Mouse (Mus musculus): ENCODE data around the gene Clhc1. TPM values are rescaled to one million over a fixed set of nuclear protein-coding genes. Genes with fewer than 3 reads are reported as not detected.

The Clhc1 gene
- polyA plus RNA-seq, 1 experiment: not detected

DNA sequence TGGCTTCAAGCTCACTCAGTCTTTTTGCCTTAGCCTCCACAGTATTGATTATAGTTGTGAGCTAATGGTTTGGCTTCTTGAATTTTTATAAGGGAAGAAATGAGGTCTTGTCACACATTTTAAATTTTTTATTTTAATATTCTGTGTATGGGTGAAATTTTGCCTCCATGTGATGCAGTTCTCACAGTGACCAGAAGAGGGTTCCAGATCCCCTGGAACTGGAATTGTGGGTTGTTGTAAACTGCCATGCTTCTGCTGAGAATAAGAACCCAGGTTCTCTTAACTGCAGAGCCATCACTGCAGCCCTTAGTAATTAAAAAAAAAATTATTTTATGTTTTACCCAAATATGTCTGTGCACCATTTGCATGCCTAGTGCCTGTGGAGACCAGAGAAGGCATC is 31.9 kb downstream of the Clhc1 start:
- TF ChIP-seq MYOD1 (IDR thresholded peaks at IDR 0.05; ENCODE audit: control insufficient read depth, insufficient read length, low read depth) (no peak), CEBPB (IDR thresholded peaks at IDR 0.05; ENCODE audit: low read depth) (no peak), FOSL1 (IDR thresholded peaks at IDR 0.05; ENCODE audit: insufficient read depth, low read length, poor library complexity, severe bottlenecking) (no peak), CTCF (IDR thresholded peaks at IDR 0.05; ENCODE audit: control insufficient read depth, insufficient read depth, insufficient read length) (no peak), USF1 (IDR thresholded peaks at IDR 0.05; ENCODE audit: low read depth) (no peak), MAX (IDR thresholded peaks at IDR 0.05) (no peak), MYOG (IDR thresholded peaks at IDR 0.05; ENCODE audit: control insufficient read depth, extremely low read depth, insufficient read length) (no peak)
- Histone ChIP-seq H3K4me3 (ENCODE audit: insufficient read depth, poor library complexity, severe bottlenecking) (no peak overlapping the region), H3K27me3 (ENCODE audit: control insufficient read depth, insufficient read depth, insufficient read length) (no peaks in the 10 kb centered on the region), H3K79me3 (ENCODE audit: low read depth) (no peaks in the 10 kb centered on the region), H3K36me3 (ENCODE audit: control insufficient read depth, insufficient read depth) (no peaks in the 10 kb centered on the region), H3K79me2 (ENCODE audit: control insufficient read depth, insufficient read depth) (no peaks in the 10 kb centered on the region), H3ac (ENCODE audit: control insufficient read depth, insufficient read length, low read depth) (no peak overlapping the region)

DNA sequence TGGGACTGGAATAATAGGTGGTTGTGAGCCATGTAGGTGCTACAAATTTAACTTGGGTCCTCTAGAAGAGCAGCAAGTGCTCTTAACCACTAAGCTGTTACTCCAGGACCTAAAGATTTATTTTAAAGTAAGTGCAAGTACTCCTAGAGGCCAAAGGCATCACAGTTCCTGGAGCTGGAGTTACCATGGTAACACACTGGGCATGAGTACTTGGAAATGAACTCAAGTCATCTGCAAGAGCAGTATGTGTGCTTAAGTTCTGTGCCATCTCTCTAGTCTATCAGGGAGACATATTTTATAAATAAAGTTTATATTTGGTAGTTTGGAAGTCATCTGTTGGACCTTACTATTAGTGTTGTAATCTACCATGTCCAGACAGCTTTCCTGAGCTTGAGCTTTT is 47.5 kb downstream of the Clhc1 start:
- H3K79me3 ChIP-seq (ENCODE audit: low read depth): no peaks in the 10 kb centered on the region
- TF ChIP-seq CTCF (IDR thresholded peaks at IDR 0.05; ENCODE audit: control insufficient read depth, insufficient read depth, insufficient read length): no peak
- TF ChIP-seq MYOD1 (IDR thresholded peaks at IDR 0.05; ENCODE audit: control insufficient read depth, insufficient read length, low read depth): no peak
- TF ChIP-seq USF1 (IDR thresholded peaks at IDR 0.05; ENCODE audit: low read depth): no peak
- no peaks in the 10 kb centered on the region for H3K79me2 ChIP-seq (ENCODE audit: control insufficient read depth, insufficient read depth)
- H3ac ChIP-seq (ENCODE audit: control insufficient read depth, insufficient read length, low read depth): no peak overlapping the region
- H3K4me3 ChIP-seq (ENCODE audit: insufficient read depth, poor library complexity, severe bottlenecking): no peak overlapping the region
- no peaks in the 10 kb centered on the region for H3K36me3 ChIP-seq (ENCODE audit: control insufficient read depth, insufficient read depth)
- H3K27me3 ChIP-seq (ENCODE audit: control insufficient read depth, insufficient read depth, insufficient read length): no peaks in the 10 kb centered on the region

DNA sequence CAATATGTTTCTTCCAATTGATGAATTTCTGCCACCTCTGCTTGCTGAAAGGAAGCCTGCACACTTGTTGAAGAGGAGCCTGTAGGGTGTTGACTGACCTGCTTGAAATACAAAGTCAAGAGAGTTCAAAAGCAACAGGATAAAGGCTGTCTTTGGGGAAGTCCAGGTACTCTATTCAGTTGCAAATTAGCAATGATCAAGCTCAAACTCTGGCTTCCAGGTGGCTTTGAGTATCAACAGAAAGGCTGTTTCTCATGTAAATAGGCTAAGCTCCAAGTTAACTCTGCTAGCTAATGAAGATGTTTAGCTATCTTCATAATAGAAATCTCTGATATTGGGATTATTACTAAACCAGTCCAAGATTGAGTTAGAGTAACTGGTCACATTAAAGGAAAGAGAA is 49.4 kb downstream of the Clhc1 start:
- no peaks in the 10 kb centered on the region for H3K27me3 ChIP-seq (ENCODE audit: control insufficient read depth, insufficient read depth, insufficient read length)
- H3ac ChIP-seq (ENCODE audit: control insufficient read depth, insufficient read length, low read depth): no peak overlapping the region
- H3K79me3 ChIP-seq (ENCODE audit: low read depth): no peaks in the 10 kb centered on the region
- no peak overlapping the region for H3K4me3 ChIP-seq (ENCODE audit: insufficient read depth, poor library complexity, severe bottlenecking)
- no peaks in the 10 kb centered on the region for H3K79me2 ChIP-seq (ENCODE audit: control insufficient read depth, insufficient read depth)
- TF ChIP-seq CEBPB (IDR thresholded peaks at IDR 0.05; ENCODE audit: low read depth): no peak
- no peak for TF ChIP-seq MAX (IDR thresholded peaks at IDR 0.05)
- TF ChIP-seq CTCF (IDR thresholded peaks at IDR 0.05; ENCODE audit: control insufficient read depth, insufficient read depth, insufficient read length): no peak
- no peak for TF ChIP-seq MYOD1 (IDR thresholded peaks at IDR 0.05; ENCODE audit: control insufficient read depth, insufficient read length, low read depth)
- TF ChIP-seq MYOG (IDR thresholded peaks at IDR 0.05; ENCODE audit: control insufficient read depth, extremely low read depth, insufficient read length): no peak
- no peak for TF ChIP-seq FOSL1 (IDR thresholded peaks at IDR 0.05; ENCODE audit: insufficient read depth, low read length, poor library complexity, severe bottlenecking)
- TF ChIP-seq USF1 (IDR thresholded peaks at IDR 0.05; ENCODE audit: low read depth): no peak
- H3K36me3 ChIP-seq (ENCODE audit: control insufficient read depth, insufficient read depth): no peaks in the 10 kb centered on the region

DNA sequence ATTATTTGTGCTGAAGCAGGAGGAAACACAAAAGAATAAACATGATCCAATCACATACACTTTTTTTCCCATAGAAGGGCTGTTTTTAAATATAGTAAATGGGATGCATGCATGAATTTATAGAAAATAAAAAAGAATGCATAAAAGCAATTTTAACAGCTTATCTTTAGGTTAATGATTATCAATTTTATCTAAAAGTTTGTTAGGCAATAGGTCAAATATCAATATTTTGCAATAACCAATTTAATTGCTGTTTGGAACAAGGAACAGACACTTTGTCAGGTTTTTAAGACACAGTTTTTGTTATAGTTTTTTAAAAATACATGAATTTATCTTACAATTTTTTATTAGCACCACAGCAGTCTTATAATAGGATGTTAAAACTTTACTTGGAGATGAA is 51.2 kb downstream of the Clhc1 start:
- Histone ChIP-seq H3K27me3 (ENCODE audit: control insufficient read depth, insufficient read depth, insufficient read length) (no peaks in the 10 kb centered on the region), H3K79me3 (ENCODE audit: low read depth) (no peaks in the 10 kb centered on the region), H3K4me3 (ENCODE audit: insufficient read depth, poor library complexity, severe bottlenecking) (no peak overlapping the region), H3K36me3 (ENCODE audit: control insufficient read depth, insufficient read depth) (no peaks in the 10 kb centered on the region), H3K79me2 (ENCODE audit: control insufficient read depth, insufficient read depth) (no peaks in the 10 kb centered on the region), H3ac (ENCODE audit: control insufficient read depth, insufficient read length, low read depth) (no peak overlapping the region)
- TF ChIP-seq MAX (IDR thresholded peaks at IDR 0.05) (no peak), MYOG (IDR thresholded peaks at IDR 0.05; ENCODE audit: control insufficient read depth, extremely low read depth, insufficient read length) (no peak), MYOD1 (IDR thresholded peaks at IDR 0.05; ENCODE audit: control insufficient read depth, insufficient read length, low read depth) (no peak), USF1 (IDR thresholded peaks at IDR 0.05; ENCODE audit: low read depth) (no peak), CEBPB (IDR thresholded peaks at IDR 0.05; ENCODE audit: low read depth) (no peak)

DNA sequence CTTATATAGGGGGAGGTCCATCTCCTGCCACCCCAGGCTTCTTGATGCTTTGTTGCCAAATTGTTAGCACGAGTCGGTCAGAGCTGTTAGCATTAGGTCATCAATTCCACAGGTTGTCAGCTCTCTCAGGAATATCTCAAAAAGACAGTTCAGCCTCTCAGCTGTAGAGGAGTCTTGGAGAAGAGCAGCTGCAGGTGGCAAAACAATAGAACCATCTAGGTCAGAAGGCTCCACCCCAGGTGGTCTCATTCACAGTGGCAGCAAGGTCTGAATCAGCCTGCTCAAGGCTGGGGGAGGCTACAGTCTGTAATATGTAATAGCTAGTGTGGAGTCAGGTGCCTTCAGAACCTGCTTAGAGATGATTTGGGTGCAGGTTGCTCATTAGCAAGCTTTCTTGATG is 55.8 kb downstream of the Clhc1 start:
- TF ChIP-seq USF1 (IDR thresholded peaks at IDR 0.05; ENCODE audit: low read depth): no peak
- TF ChIP-seq MYOG (IDR thresholded peaks at IDR 0.05; ENCODE audit: control insufficient read depth, extremely low read depth, insufficient read length): no peak
- TF ChIP-seq CEBPB (IDR thresholded peaks at IDR 0.05; ENCODE audit: low read depth): no peak
- no peak for TF ChIP-seq MAX (IDR thresholded peaks at IDR 0.05)
- TF ChIP-seq MYOD1 (IDR thresholded peaks at IDR 0.05; ENCODE audit: control insufficient read depth, insufficient read length, low read depth): no peak
- TF ChIP-seq FOSL1 (IDR thresholded peaks at IDR 0.05; ENCODE audit: insufficient read depth, low read length, poor library complexity, severe bottlenecking): no peak
- no peak for TF ChIP-seq CTCF (IDR thresholded peaks at IDR 0.05; ENCODE audit: control insufficient read depth, insufficient read depth, insufficient read length)
- H3K79me2 ChIP-seq (ENCODE audit: control insufficient read depth, insufficient read depth): no peaks in the 10 kb centered on the region
- no peak overlapping the region for H3ac ChIP-seq (ENCODE audit: control insufficient read depth, insufficient read length, low read depth)
- H3K79me3 ChIP-seq (ENCODE audit: low read depth): no peaks in the 10 kb centered on the region
- no peaks in the 10 kb centered on the region for H3K27me3 ChIP-seq (ENCODE audit: control insufficient read depth, insufficient read depth, insufficient read length)
- H3K4me3 ChIP-seq (ENCODE audit: insufficient read depth, poor library complexity, severe bottlenecking): no peak overlapping the region
- no peaks in the 10 kb centered on the region for H3K36me3 ChIP-seq (ENCODE audit: control insufficient read depth, insufficient read depth)

DNA sequence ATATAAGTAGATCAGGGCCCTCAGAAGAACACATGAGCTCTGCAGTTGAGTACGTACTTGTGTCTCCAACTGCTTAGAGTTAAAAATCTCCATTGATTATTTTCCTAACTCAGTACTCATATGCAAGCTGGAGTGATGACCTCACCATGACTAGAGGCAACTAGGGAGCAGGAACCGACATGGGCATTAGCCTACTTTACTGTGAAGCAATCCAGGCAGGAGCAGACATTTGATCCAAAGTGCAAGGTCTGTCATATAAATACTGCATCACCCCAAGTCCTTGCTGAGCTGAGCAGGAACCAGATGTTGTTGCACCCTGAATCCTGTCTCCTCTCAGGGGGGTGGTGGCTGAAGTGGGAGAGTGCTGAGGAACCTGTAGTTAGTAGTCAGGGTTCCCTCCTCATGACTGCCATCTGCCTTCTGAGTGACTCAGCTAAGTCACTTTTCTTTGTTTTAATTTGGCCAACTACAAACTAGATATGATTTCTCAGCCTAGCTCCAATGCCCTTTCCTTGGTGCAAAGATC is 59.8 kb downstream of the Clhc1 start:
- no peaks in the 10 kb centered on the region for H3K79me2 ChIP-seq (ENCODE audit: control insufficient read depth, insufficient read depth)
- H3K36me3 ChIP-seq (ENCODE audit: control insufficient read depth, insufficient read depth): no peaks in the 10 kb centered on the region
- no peak overlapping the region for H3K4me3 ChIP-seq (ENCODE audit: insufficient read depth, poor library complexity, severe bottlenecking)
- no peak overlapping the region for H3ac ChIP-seq (ENCODE audit: control insufficient read depth, insufficient read length, low read depth)
- TF ChIP-seq MAX (IDR thresholded peaks at IDR 0.05) (no peak), MYOG (IDR thresholded peaks at IDR 0.05; ENCODE audit: control insufficient read depth, extremely low read depth, insufficient read length) (no peak), CTCF (IDR thresholded peaks at IDR 0.05; ENCODE audit: control insufficient read depth, insufficient read depth, insufficient read length) (no peak), CEBPB (IDR thresholded peaks at IDR 0.05; ENCODE audit: low read depth) (no peak), FOSL1 (IDR thresholded peaks at IDR 0.05; ENCODE audit: insufficient read depth, low read length, poor library complexity, severe bottlenecking) (no peak), MYOD1 (IDR thresholded peaks at IDR 0.05; ENCODE audit: control insufficient read depth, insufficient read length, low read depth) (no peak), USF1 (IDR thresholded peaks at IDR 0.05; ENCODE audit: low read depth) (no peak)
- H3K27me3 ChIP-seq (ENCODE audit: control insufficient read depth, insufficient read depth, insufficient read length): no peaks in the 10 kb centered on the region
- no peaks in the 10 kb centered on the region for H3K79me3 ChIP-seq (ENCODE audit: low read depth)
